Mouse (Mus musculus): ENCODE results near the gene B3galt6. TPM values are rescaled to one million over a fixed set of nuclear protein-coding genes. Genes with fewer than 3 reads are reported as not detected.

The B3galt6 gene
- polyA plus RNA-seq (2014; fragmentation: Nextera tagmentation; extraction: Ambion mirVana): 16.6 and 17.9 TPM in 2 replicates

- H3K27ac ChIP-seq (ENCODE audit: low read depth): peak within 1 kb of the TSS; percentile 96
- peak within 1 kb of the TSS; percentile 91 for H3K4me3 ChIP-seq (ENCODE audit: low read depth, low read length)
- peaks cover 24% of the 10 kb centered on the region for H3K4me1 ChIP-seq (replicated peaks; ENCODE audit: control insufficient read depth, insufficient read depth, low read length)
- H3K36me3 ChIP-seq (ENCODE audit: control insufficient read depth, insufficient read depth, low read length): peaks cover 17% of the 10 kb centered on the region
- peak within 1 kb of the TSS; percentile 86 for H3K4me2 ChIP-seq (ENCODE audit: low read length)
- DNase-seq (ENCODE audit: low spot score): peak; percentile 92
- H3K9ac ChIP-seq (ENCODE audit: low read length): peak within 1 kb of the TSS; percentile 86
- H3K9me3 ChIP-seq (ENCODE audit: control insufficient read depth, low read length): no peaks in the 10 kb centered on the region
- under 1% methylated on average over 99 of the region's 99 CpGs for WGBS
- no peaks in the 10 kb centered on the region for H3K27me3 ChIP-seq (replicated peaks; ENCODE audit: control insufficient read depth, insufficient read depth, low read length)
- ATAC-seq (replicated peaks; ENCODE audit: low FRiP score, low TSS enrichment, low read depth): peak; percentile 85
These were observed at the start of gene B3galt6, which contains the start of gene Sdf4 for GRCm38 (mm10) chr4:155992241-155992905. Gene B3galt6 (minus strand): TSS chr4:155992649. Gene Sdf4 (plus strand): TSS chr4:155992872.

DNA sequence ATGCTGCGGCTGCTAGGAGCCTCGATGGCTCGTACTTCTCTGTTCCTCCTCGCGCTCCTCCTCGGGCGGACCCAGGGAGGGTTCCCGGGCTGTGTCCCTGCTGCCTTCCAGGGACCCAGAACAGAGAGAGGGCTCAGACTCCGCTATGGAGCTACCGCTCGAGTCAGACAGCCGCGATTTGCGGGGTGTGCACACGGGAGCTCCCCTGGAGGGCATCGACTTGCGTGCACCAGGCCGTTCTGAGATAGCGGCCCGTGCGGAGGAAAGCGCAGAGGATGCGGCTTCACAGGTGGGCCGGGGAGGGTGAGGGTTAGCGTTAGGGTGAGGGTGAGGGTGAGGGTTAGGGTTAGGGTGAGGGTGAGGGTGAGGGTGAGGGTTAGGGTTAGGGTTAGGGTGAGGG, 42.5 kb upstream of the B3galt6 start:
- Histone ChIP-seq H3K4me2 (ENCODE audit: low read length) (peak overlapping the region; percentile 20; the same call in 1 of the 2 replicates), H3K27me3 (replicated peaks; ENCODE audit: control insufficient read depth, insufficient read depth, low read length) (peaks cover 20% of the 10 kb centered on the region), H3K4me3 (ENCODE audit: low read depth, low read length) (peak overlapping the region; percentile 8; the same call in 1 of the 2 replicates), H3K36me3 (ENCODE audit: control insufficient read depth, insufficient read depth, low read length) (no peaks in the 10 kb centered on the region; the same call in 1 of the 2 replicates), H3K27ac (ENCODE audit: low read depth) (no peak overlapping the region), H3K9me3 (ENCODE audit: control insufficient read depth, low read length) (no peaks in the 10 kb centered on the region), H3K9ac (ENCODE audit: low read length) (0 out of 2 replicates have a peak overlapping the region, but pooled peaks have one; percentile 10), H3K4me1 (replicated peaks; ENCODE audit: control insufficient read depth, insufficient read depth, low read length) (peaks cover 22% of the 10 kb centered on the region)
- 11% methylated on average over 25 of the region's 25 CpGs for WGBS
- ATAC-seq (replicated peaks; ENCODE audit: low FRiP score, low TSS enrichment, low read depth): no peak
- no peak for DNase-seq (ENCODE audit: low spot score)

- H3K9me3 ChIP-seq (ENCODE audit: control insufficient read depth, low read length): no peaks in the 10 kb centered on the region
- 71% methylated on average over 4 of the region's 4 CpGs for WGBS
- ATAC-seq (replicated peaks; ENCODE audit: low FRiP score, low TSS enrichment, low read depth) (no peak), DNase-seq (ENCODE audit: low spot score) (no peak)
- peaks cover 22% of the 10 kb centered on the region for H3K4me1 ChIP-seq (replicated peaks; ENCODE audit: control insufficient read depth, insufficient read depth, low read length)
- no peak overlapping the region for H3K27ac ChIP-seq (ENCODE audit: low read depth)
- H3K4me2 ChIP-seq (ENCODE audit: low read length): no peak overlapping the region
- peaks cover 20% of the 10 kb centered on the region for H3K27me3 ChIP-seq (replicated peaks; ENCODE audit: control insufficient read depth, insufficient read depth, low read length)
- H3K36me3 ChIP-seq (ENCODE audit: control insufficient read depth, insufficient read depth, low read length): peaks cover 4% of the 10 kb centered on the region; the same call in 1 of the 2 replicates
- no peak overlapping the region for H3K4me3 ChIP-seq (ENCODE audit: low read depth, low read length)
- no peak overlapping the region for H3K9ac ChIP-seq (ENCODE audit: low read length)
These were observed 41.9 kb upstream of the B3galt6 start for GRCm38 (mm10) chr4:156034301-156034700.

DNA sequence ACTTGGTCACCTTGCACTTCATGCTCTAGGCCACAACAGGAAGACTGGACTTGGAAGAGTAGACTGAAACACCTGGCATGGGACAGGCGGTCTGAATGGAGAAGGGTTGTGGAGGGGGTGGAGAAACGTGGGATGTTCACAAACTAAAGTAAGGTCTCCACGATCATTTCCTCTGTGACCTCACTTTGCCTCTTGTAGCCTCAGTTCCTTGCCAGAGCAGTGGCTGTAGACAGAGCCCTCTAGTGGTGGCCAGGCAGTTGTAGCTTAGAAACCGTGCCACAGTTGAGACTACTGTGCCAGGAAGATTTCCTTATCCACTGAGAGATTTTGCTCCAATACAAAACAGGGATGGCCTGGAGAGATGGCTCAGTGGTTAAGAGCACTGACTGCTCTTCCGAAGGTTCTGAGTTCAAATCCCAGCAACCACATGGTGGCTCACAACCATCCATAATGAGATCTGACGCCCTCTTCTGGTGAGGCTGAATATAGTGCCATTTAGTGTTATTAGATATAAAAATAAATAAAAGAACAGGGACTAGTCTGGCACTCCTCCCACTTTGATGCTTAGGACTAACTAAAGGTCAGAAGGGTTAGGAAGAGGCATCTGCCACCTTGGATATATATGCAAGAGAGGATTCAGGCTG, 41.1 kb upstream of the B3galt6 start:
- H3K9ac ChIP-seq (ENCODE audit: low read length): no peak overlapping the region
- ATAC-seq (replicated peaks; ENCODE audit: low FRiP score, low TSS enrichment, low read depth) (no peak), DNase-seq (ENCODE audit: low spot score) (no peak)
- H3K27ac ChIP-seq (ENCODE audit: low read depth): no peak overlapping the region
- H3K9me3 ChIP-seq (ENCODE audit: control insufficient read depth, low read length): no peaks in the 10 kb centered on the region
- H3K36me3 ChIP-seq (ENCODE audit: control insufficient read depth, insufficient read depth, low read length): peaks cover 6% of the 10 kb centered on the region; the same call in 1 of the 2 replicates
- peaks cover 22% of the 10 kb centered on the region for H3K4me1 ChIP-seq (replicated peaks; ENCODE audit: control insufficient read depth, insufficient read depth, low read length)
- no peak overlapping the region for H3K4me2 ChIP-seq (ENCODE audit: low read length)
- H3K27me3 ChIP-seq (replicated peaks; ENCODE audit: control insufficient read depth, insufficient read depth, low read length): peaks cover 20% of the 10 kb centered on the region
- WGBS: 45% methylated on average over 6 of the region's 6 CpGs
- H3K4me3 ChIP-seq (ENCODE audit: low read depth, low read length): no peak overlapping the region

GRCm38 (mm10) chr4:156032856-156033255, 40.4 kb upstream of the B3galt6 start:
- Histone ChIP-seq H3K27ac (ENCODE audit: low read depth) (0 out of 2 replicates have a peak overlapping the region, but pooled peaks have one; percentile 90), H3K9ac (ENCODE audit: low read length) (no peak overlapping the region), H3K4me2 (ENCODE audit: low read length) (no peak overlapping the region), H3K4me1 (replicated peaks; ENCODE audit: control insufficient read depth, insufficient read depth, low read length) (peaks cover 22% of the 10 kb centered on the region), H3K4me3 (ENCODE audit: low read depth, low read length) (no peak overlapping the region), H3K27me3 (replicated peaks; ENCODE audit: control insufficient read depth, insufficient read depth, low read length) (peaks cover 20% of the 10 kb centered on the region), H3K9me3 (ENCODE audit: control insufficient read depth, low read length) (no peaks in the 10 kb centered on the region), H3K36me3 (ENCODE audit: control insufficient read depth, insufficient read depth, low read length) (peaks cover 10% of the 10 kb centered on the region; the same call in 1 of the 2 replicates)
- DNase-seq (ENCODE audit: low spot score): no peak
- 78% methylated on average over 4 of the region's 4 CpGs for whole genome bisulfite sequencing
- ATAC-seq (replicated peaks; ENCODE audit: low FRiP score, low TSS enrichment, low read depth): no peak

- Histone ChIP-seq H3K4me3 (ENCODE audit: low read depth, low read length) (peak overlapping the region; percentile 50), H3K4me2 (ENCODE audit: low read length) (peak overlapping the region; percentile 57), H3K27ac (ENCODE audit: low read depth) (peak overlapping the region; percentile 90), H3K9me3 (ENCODE audit: control insufficient read depth, low read length) (no peaks in the 10 kb centered on the region), H3K36me3 (ENCODE audit: control insufficient read depth, insufficient read depth, low read length) (peaks cover 16% of the 10 kb centered on the region; the same call in 1 of the 2 replicates), H3K4me1 (replicated peaks; ENCODE audit: control insufficient read depth, insufficient read depth, low read length) (peaks cover 22% of the 10 kb centered on the region), H3K9ac (ENCODE audit: low read length) (peak overlapping the region; percentile 50), H3K27me3 (replicated peaks; ENCODE audit: control insufficient read depth, insufficient read depth, low read length) (peaks cover 20% of the 10 kb centered on the region)
- 1% methylated on average over 24 of the region's 24 CpGs for WGBS
- DNase-seq (ENCODE audit: low spot score): peak; percentile 85
- peak; percentile 87 for ATAC-seq (replicated peaks; ENCODE audit: low FRiP score, low TSS enrichment, low read depth)
These were observed 39.3 kb upstream of the B3galt6 start for GRCm38 (mm10) chr4:156031593-156032391.

DNA sequence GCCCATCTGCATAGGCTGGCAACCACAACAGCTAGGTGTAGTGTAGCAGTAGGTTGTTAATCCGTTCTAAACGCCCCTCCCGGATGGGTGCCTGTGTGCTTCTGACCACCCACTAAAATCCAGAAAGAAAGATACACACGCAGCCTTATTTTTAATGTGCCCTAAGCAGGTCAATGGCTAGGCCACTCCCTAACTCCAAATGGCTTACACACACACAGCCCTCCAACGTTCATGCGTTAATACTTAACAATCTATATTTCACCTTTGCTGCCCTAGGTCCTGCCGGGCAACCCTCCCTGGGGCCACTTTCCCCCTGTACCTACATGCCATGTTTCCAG, 38.8 kb upstream of the B3galt6 start:
- Histone ChIP-seq H3K27ac (ENCODE audit: low read depth) (peak overlapping the region; percentile 90), H3K9me3 (ENCODE audit: control insufficient read depth, low read length) (no peaks in the 10 kb centered on the region), H3K27me3 (replicated peaks; ENCODE audit: control insufficient read depth, insufficient read depth, low read length) (peaks cover 20% of the 10 kb centered on the region), H3K36me3 (ENCODE audit: control insufficient read depth, insufficient read depth, low read length) (peaks cover 16% of the 10 kb centered on the region; the same call in 1 of the 2 replicates), H3K4me1 (replicated peaks; ENCODE audit: control insufficient read depth, insufficient read depth, low read length) (peaks cover 22% of the 10 kb centered on the region), H3K4me2 (ENCODE audit: low read length) (peak overlapping the region; percentile 57), H3K9ac (ENCODE audit: low read length) (peak overlapping the region; percentile 50), H3K4me3 (ENCODE audit: low read depth, low read length) (peak overlapping the region; percentile 50)
- DNase-seq (ENCODE audit: low spot score) (no peak), ATAC-seq (replicated peaks; ENCODE audit: low FRiP score, low TSS enrichment, low read depth) (peak; percentile 5; the same call in 1 of the 2 replicates)
- WGBS: 5% methylated on average over 7 of the region's 7 CpGs

- peak overlapping the region; percentile 57 for H3K4me2 ChIP-seq (ENCODE audit: low read length)
- no peak for DNase-seq (ENCODE audit: low spot score)
- H3K4me1 ChIP-seq (replicated peaks; ENCODE audit: control insufficient read depth, insufficient read depth, low read length): peaks cover 22% of the 10 kb centered on the region
- no peaks in the 10 kb centered on the region for H3K9me3 ChIP-seq (ENCODE audit: control insufficient read depth, low read length)
- H3K36me3 ChIP-seq (ENCODE audit: control insufficient read depth, insufficient read depth, low read length): peaks cover 16% of the 10 kb centered on the region; the same call in 1 of the 2 replicates
- no peak for ATAC-seq (replicated peaks; ENCODE audit: low FRiP score, low TSS enrichment, low read depth)
- peak overlapping the region; percentile 50 for H3K9ac ChIP-seq (ENCODE audit: low read length)
- H3K27me3 ChIP-seq (replicated peaks; ENCODE audit: control insufficient read depth, insufficient read depth, low read length): peaks cover 15% of the 10 kb centered on the region; the same call in 1 of the 2 replicates
- H3K4me3 ChIP-seq (ENCODE audit: low read depth, low read length): peak overlapping the region; percentile 50
- no peak overlapping the region for H3K27ac ChIP-seq (ENCODE audit: low read depth)
- 57% methylated on average over 9 of the region's 9 CpGs for WGBS
These were observed 38.2 kb upstream of the B3galt6 start for GRCm38 (mm10) chr4:156030651-156031118.

Data from intestine, embryonic 14.5 days (tissue).